Mouse (Mus musculus) heart, postnatal 0 days (tissue): ENCODE measurements around the gene Hrk. TPM values are rescaled to one million over a fixed set of nuclear protein-coding genes. Genes with fewer than 3 reads are reported as not detected.

Experiments
- ATAC-seq: fragments of 200-750 bp; cut with Nextera tagmentation; 2 replicates; pipeline ENCODE4 v1.8.0; 2017; ENCODE audit warnings: low read depth, moderate number of reproducible peaks, moderate library complexity; ENCODE audit not compliant: insufficient read depth
- DNase-seq: peaks from one replicate; pipeline ENCODE4 v3.0.0-alpha.2; 2016; ENCODE audit warnings: low spot score
- H3K27ac ChIP-seq: fragments of 300-500 bp; sonication (generic); 2 replicates; pipeline ENCODE4 v1.5.1; 2014; ENCODE audit warnings: low read depth, mild to moderate bottlenecking
- H3K27me3 ChIP-seq: fragments of 300-500 bp; sonication (generic); 2 replicates; pipeline ENCODE4 v1.6.1; 2014; ENCODE audit warnings: low read length, mixed read lengths; ENCODE audit not compliant: control insufficient read depth, insufficient read depth
- H3K36me3 ChIP-seq: fragments of 300-500 bp; sonication (generic); replicated peaks from 2 replicates; pipeline ENCODE4 v1.6.1; 2014; ENCODE audit warnings: low read length, mixed read lengths; ENCODE audit not compliant: control insufficient read depth, insufficient read depth
- H3K4me1 ChIP-seq: fragments of 300-500 bp; sonication (generic); 2 replicates; pipeline ENCODE4 v1.6.1; 2014; ENCODE audit warnings: antibody characterized with exemption; ENCODE audit not compliant: control insufficient read depth, insufficient read depth
- H3K4me2 ChIP-seq: fragments of 300-500 bp; sonication (generic); 2 replicates; pipeline ENCODE4 v1.6.1; 2014; ENCODE audit warnings: low read depth, mild to moderate bottlenecking, low read length, moderate library complexity
- H3K4me3 ChIP-seq: fragments of 300-500 bp; sonication (generic); 2 replicates; pipeline ENCODE4 v1.5.1; 2014; ENCODE audit warnings: low read depth, low read length
- H3K9ac ChIP-seq: fragments of 300-500 bp; sonication (generic); replicated peaks from 2 replicates; pipeline ENCODE4 v1.6.1; 2014; ENCODE audit warnings: low read depth, low read length, mixed read lengths
- H3K9me3 ChIP-seq: fragments of 300-500 bp; sonication (generic); replicated peaks from 2 replicates; pipeline ENCODE4 v1.6.1; 2016; ENCODE audit warnings: low read length; ENCODE audit not compliant: control insufficient read depth
- CTCF ChIP-seq: IDR thresholded peaks from 2 replicates; pipeline ENCODE4 v1.5.1; 2016; ENCODE audit warnings: antibody characterized with exemption, control low read depth, low read depth
- EP300 ChIP-seq: IDR thresholded peaks from 2 replicates; pipeline ENCODE4 v1.6.1; 2016; ENCODE audit warnings: antibody characterized with exemption, low read depth
- WGBS: fragments of 180-500 bp; shearing (Covaris S2); extraction: QIAGEN DNeasy Blood & Tissue Kit; methylation state at CpG from one replicate; pipeline ENCODE4 v1.1.7; 2014; 5-methylcytosine and 5-hydroxymethylcytosine counted together
- polyA plus RNA-seq: library from polyadenylated mRNA; unstranded; fragments of >200 nt; fragmentation: Nextera tagmentation; extraction: Ambion mirVana; gene quantifications from 2 replicates; pipeline ENCODE4 v1.2.1, GENCODE M21; 2015
- total RNA-seq: library from RNA; depleted of rRNA; stranded (reverse); fragments of >200 nt; gene quantifications from 2 replicates; pipeline ENCODE4 v1.2.3, GENCODE M21; 2014; ENCODE audit warnings: low replicate concordance

The Hrk gene
- total and polyA plus RNA-seq, 2 experiments from 2014 or later, result 0.04 to 0.11 TPM

- Histone ChIP-seq H3K36me3 (no peaks in the 10 kb centered on the region), H3K27ac (no peak overlapping the region), H3K27me3 (no peaks in the 10 kb centered on the region), H3K9ac (no peak overlapping the region), H3K9me3 (no peaks in the 10 kb centered on the region), H3K4me3 (no peak overlapping the region), H3K4me2 (no peak overlapping the region), H3K4me1 (no peaks in the 10 kb centered on the region)
- no peak for DNase-seq
- ATAC-seq, result no peak
- TF ChIP-seq CTCF, result no peak
- no peak for TF ChIP-seq EP300
- WGBS, result 76% methylated on average over 16 of the region's 16 CpGs
Measured at GRCm38 (mm10) chr5:118204675-118205440, 40.4 kb downstream of the Hrk start.

- Histone ChIP-seq H3K4me3 (no peak overlapping the region), H3K4me2 (no peak overlapping the region), H3K9ac (no peak overlapping the region), H3K27ac (no peak overlapping the region), H3K27me3 (no peaks in the 10 kb centered on the region), H3K9me3 (no peaks in the 10 kb centered on the region), H3K4me1 (no peaks in the 10 kb centered on the region), H3K36me3 (no peaks in the 10 kb centered on the region)
- no peak for TF ChIP-seq EP300
- no peak for TF ChIP-seq CTCF
- WGBS, result 81% methylated on average over 8 of the region's 8 CpGs
- DNase-seq, result no peak
- ATAC-seq, result no peak
Measured at GRCm38 (mm10) chr5:118205852-118206251, 41.4 kb downstream of the Hrk start.

- ATAC-seq (peak; percentile 8; the same call in 1 of the 2 replicates), DNase-seq (no peak)
- no peak for TF ChIP-seq EP300
- TF ChIP-seq CTCF, result no peak
- peak overlapping the region; percentile 38 for H3K4me3 ChIP-seq
- peaks cover 9% of the 10 kb centered on the region; the same call in 1 of the 2 replicates for H3K4me1 ChIP-seq
- H3K9ac ChIP-seq, result peak overlapping the region; percentile 9; the same call in 1 of the 2 replicates
- no peak overlapping the region for H3K27ac ChIP-seq
- no peaks in the 10 kb centered on the region for H3K9me3 ChIP-seq
- no peaks in the 10 kb centered on the region for H3K36me3 ChIP-seq
- H3K4me2 ChIP-seq, result peak overlapping the region; percentile 62
- H3K27me3 ChIP-seq, result no peaks in the 10 kb centered on the region
- 12% methylated on average over 5 of the region's 5 CpGs for WGBS
Measured at GRCm38 (mm10) chr5:118214012-118214411, 49.6 kb downstream of the Hrk start.

GRCm38 (mm10) chr5:118214418-118215154, 50.1 kb downstream of the Hrk start:
- peak; percentile 76 for DNase-seq
- no peak overlapping the region for H3K27ac ChIP-seq

GRCm38 (mm10) chr5:118217410-118217809, 53.0 kb downstream of the Hrk start:
- no peak for ATAC-seq
- H3K4me1 ChIP-seq, result peaks cover 9% of the 10 kb centered on the region; the same call in 1 of the 2 replicates
- TF ChIP-seq EP300 (no peak), CTCF (no peak)
- no peak overlapping the region for H3K27ac ChIP-seq
- no peak for DNase-seq
- H3K9ac ChIP-seq, result no peak overlapping the region
- H3K27me3 ChIP-seq, result no peaks in the 10 kb centered on the region
- 55% methylated on average over 6 of the region's 6 CpGs for WGBS
- H3K9me3 ChIP-seq, result no peaks in the 10 kb centered on the region
- no peaks in the 10 kb centered on the region for H3K36me3 ChIP-seq
- no peak overlapping the region for H3K4me3 ChIP-seq
- H3K4me2 ChIP-seq, result no peak overlapping the region

More at GRCm38 (mm10) chr5:118214418-118215154, 50.1 kb downstream of the Hrk start:
- TF ChIP-seq CTCF (no peak), EP300 (no peak)
- H3K36me3 ChIP-seq, result no peaks in the 10 kb centered on the region
- H3K4me3 ChIP-seq, result peak overlapping the region; percentile 38
- peak overlapping the region; percentile 62 for H3K4me2 ChIP-seq
- no peaks in the 10 kb centered on the region for H3K9me3 ChIP-seq
- H3K4me1 ChIP-seq, result peaks cover 9% of the 10 kb centered on the region; the same call in 1 of the 2 replicates
- WGBS, result 7% methylated on average over 24 of the region's 24 CpGs
- ATAC-seq, result peak; percentile 91
- H3K27me3 ChIP-seq, result no peaks in the 10 kb centered on the region
- H3K9ac ChIP-seq, result peak overlapping the region; percentile 9; the same call in 1 of the 2 replicates
